In the genomic region with DNA sequence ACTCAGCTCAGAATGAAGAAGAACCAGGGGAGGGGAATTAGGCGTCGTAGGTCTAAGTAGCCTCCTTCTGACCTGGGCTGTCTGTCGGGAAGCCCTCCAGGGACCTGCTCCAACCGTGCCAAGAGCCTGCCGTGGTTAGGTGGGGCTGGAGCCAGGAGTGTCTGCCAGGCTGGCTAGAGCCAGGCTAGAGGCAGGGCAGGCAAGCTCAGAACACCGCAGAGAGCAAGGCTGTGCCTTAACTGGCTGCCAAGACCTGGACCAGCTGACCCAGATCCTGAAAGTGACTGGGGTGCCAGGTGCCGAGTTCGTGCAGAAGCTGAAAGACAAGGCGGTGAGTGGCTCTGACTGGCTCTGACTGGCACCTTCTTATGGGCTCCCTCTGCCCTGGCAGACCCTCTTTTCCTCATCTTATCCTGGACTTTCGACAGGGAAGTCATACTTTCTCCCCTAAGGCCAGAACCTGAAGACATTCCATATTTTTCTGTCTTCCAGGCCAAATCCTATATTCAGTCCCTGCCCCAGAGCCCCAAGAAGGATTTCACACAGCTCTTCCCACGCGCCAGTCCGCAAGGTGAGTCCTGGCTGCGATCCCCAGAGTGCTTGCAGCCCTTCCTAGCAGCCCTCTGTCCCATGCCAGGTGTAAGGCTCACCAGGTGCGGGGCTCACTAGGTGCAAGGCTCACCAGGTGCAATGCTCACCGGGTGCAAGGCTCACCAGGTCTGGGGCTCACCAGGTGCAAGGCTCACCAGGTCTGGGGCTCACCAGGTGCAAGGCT, we compare ENCODE assay signal across 11 mouse cellular contexts. TPM values are rescaled to one million over a fixed set of nuclear protein-coding genes. Genes with fewer than 3 reads are reported as not detected.
DNase-seq lines count a peak whose midpoint lies in the region; ATAC-seq and TF ChIP-seq lines count a peak whose summit lies in the region.
"Had no signal": no experiment of that assay in that cellular context is flagged by ENCODE, and none has a peak within 500 bp of the region (broad histone marks: within the 10 kb centered on the region; RNA-seq: fewer than 3 reads in every experiment).

No protein-coding gene starts in this region.

- no peak for TF ChIP-seq EP300 in heart, adult 2 months (IDR thresholded peaks at IDR 0.05; ENCODE audit: insufficient read depth, low read depth, low read length)

- no peak for TF ChIP-seq CTCF in heart, adult 2 months (IDR thresholded peaks at IDR 0.05)
- no peak for TF ChIP-seq CTCF in gastrocnemius, adult 2 months (IDR thresholded peaks at IDR 0.05)

- ATAC-seq in erythroblast, adult 5-6 weeks (replicated peaks; ENCODE audit: low FRiP score, poor library complexity, severe bottlenecking) = no peak
- no peak for ATAC-seq in liver, embryonic 11.5 days (replicated peaks; ENCODE audit: low FRiP score)
- ATAC-seq: midbrain, embryonic 16.5 days had no signal

- H3K36me3 ChIP-seq in heart, adult 2 months (ENCODE audit: control insufficient read depth, insufficient read depth, low read length) = no peaks in the 10 kb centered on the region
- H3K36me3 ChIP-seq in heart, embryonic 10.5 days = no peaks in the 10 kb centered on the region
- H3K36me3 ChIP-seq in liver, embryonic 11.5 days (ENCODE audit: control insufficient read depth, insufficient read depth, low read length) = no peaks in the 10 kb centered on the region
- H3K36me3 ChIP-seq: liver, embryonic 15.5 days had no signal

- no peak overlapping the region for H3K9ac ChIP-seq in heart, adult 2 months (ENCODE audit: low read depth, low read length)
- no peak overlapping the region for H3K9ac ChIP-seq in liver, embryonic 11.5 days (ENCODE audit: low read depth, low read length)
- H3K9ac ChIP-seq: liver, embryonic 15.5 days had no signal

- no peak overlapping the region for H3K4me2 ChIP-seq in liver, embryonic 11.5 days
- H3K4me2 ChIP-seq: liver, embryonic 15.5 days had no signal

- H3K27ac ChIP-seq in heart, adult 2 months = no peak overlapping the region
- no peak overlapping the region for H3K27ac ChIP-seq in heart, embryonic 10.5 days
- H3K27ac ChIP-seq in gastrocnemius, adult 2 months = peak overlapping the region; percentile 38
- no peak overlapping the region for H3K27ac ChIP-seq in liver, embryonic 11.5 days (ENCODE audit: low read depth, low read length)
- H3K27ac ChIP-seq: liver, embryonic 15.5 days had no signal

- H3K79me2 ChIP-seq in heart, adult 2 months (replicated peaks; ENCODE audit: control insufficient read depth, insufficient read depth, low read length) = no peaks in the 10 kb centered on the region

- intact Hi-C loops in heart, adult 2 months (cut with DNase I) = loop anchor here (5.0 kb wide), 1 partner anchor 150 kb away; no protein-coding TSS in a partner anchor
- intact Hi-C loops in gastrocnemius, adult 2 months (cut with DNase I) = no loop called here

- peak; percentile 55 to 83 for DNase-seq in heart, adult 2 months
- DNase-seq in heart, embryonic 10.5 days (ENCODE audit: low spot score) = no peak
- DNase-seq in right cerebral cortex, adult 18-20 months = peak; percentile 13
- DNase-seq in right cerebral cortex, postnatal 36 days (ENCODE audit: low spot score in 2 of 2) = no peak
- peak; percentile 92 for DNase-seq in gastrocnemius, adult 2 months
- DNase-seq in liver, embryonic 11.5 days (ENCODE audit: low spot score) = no peak
- DNase-seq in frontal cortex, postnatal 14 days (ENCODE audit: low spot score in 2 of 2) = no peak

- no peak for TF ChIP-seq POLR2A in heart, adult 2 months (IDR thresholded peaks at IDR 0.05; ENCODE audit: insufficient read depth, low read depth, low read length)

- WGBS in heart, adult 2 months = 68% methylated on average over 16 of the region's 16 CpGs
- 83% methylated on average over 16 of the region's 16 CpGs for WGBS in heart, embryonic 10.5 days
- 79% methylated on average over 16 of the region's 16 CpGs for WGBS in liver, embryonic 11.5 days

- peaks cover 3% of the 10 kb centered on the region for H3K9me3 ChIP-seq in heart, embryonic 10.5 days
- H3K9me3 ChIP-seq in liver, embryonic 11.5 days (ENCODE audit: control insufficient read depth, low read length) = no peaks in the 10 kb centered on the region
- H3K9me3 ChIP-seq: liver, embryonic 15.5 days had no signal

- no peaks in the 10 kb centered on the region for H3K27me3 ChIP-seq in heart, adult 2 months (ENCODE audit: control insufficient read depth, insufficient read depth, low read length)
- peaks cover 6% of the 10 kb centered on the region; the same call in 1 of the 2 replicates for H3K27me3 ChIP-seq in heart, embryonic 10.5 days (ENCODE audit: insufficient read depth, poor library complexity, severe bottlenecking)
- H3K27me3 ChIP-seq in liver, embryonic 11.5 days (replicated peaks; ENCODE audit: control insufficient read depth, insufficient read depth, low read length) = 0 out of 2 replicates have a peak, but pooled peaks cover 5% of the 10 kb centered on the region

- no peak overlapping the region for H3K4me3 ChIP-seq in heart, adult 2 months
- H3K4me3 ChIP-seq in heart, embryonic 10.5 days = no peak overlapping the region
- H3K4me3 ChIP-seq in gastrocnemius, adult 2 months = no peak overlapping the region
- H3K4me3 ChIP-seq in liver, embryonic 11.5 days (ENCODE audit: low read depth, low read length) = no peak overlapping the region
- H3K4me3 ChIP-seq: liver, embryonic 15.5 days had no signal

- no peaks in the 10 kb centered on the region for H3K4me1 ChIP-seq in heart, adult 2 months (ENCODE audit: control insufficient read depth, insufficient read depth, low read length)
- H3K4me1 ChIP-seq in heart, embryonic 10.5 days = peaks cover 14% of the 10 kb centered on the region
- peaks cover 4% of the 10 kb centered on the region; the same call in 1 of the 2 replicates for H3K4me1 ChIP-seq in liver, embryonic 11.5 days (replicated peaks; ENCODE audit: control insufficient read depth, insufficient read depth, low read length)

RNA-seq across cellular contexts. Expression of gene Mapk13, which starts 8.3 kb away (rescaled TPM):
- under 1 TPM; 0.48 to 0.52 TPM for total RNA-seq in heart, adult 2 months (2021)
- polyA plus RNA-seq in heart, adult 2 months (2012; rRNA removed) = 0.38 and 0.78 TPM in 2 replicates
- 5.3 and 13.6 TPM in 2 replicates for polyA plus RNA-seq in heart, embryonic 10.5 days (2016; fragmentation: Nextera tagmentation; extraction: Ambion mirVana)
- total RNA-seq in gastrocnemius, adult 2 months (2021) = under 1 TPM in 1 of 2 experiments, not detected in 1; 0.13 TPM
- total RNA-seq in erythroblast, adult 5-6 weeks (2015; ENCODE audit: low replicate concordance) = 4.6 and 9.8 TPM in 2 replicates
- 2.9 and 11.3 TPM in 2 replicates for total RNA-seq in erythroblast, adult 5-6 weeks (2017; ENCODE audit: low replicate concordance)
- 5.0 and 5.5 TPM in 2 replicates for polyA plus RNA-seq in liver, embryonic 11.5 days (2014; fragmentation: Nextera tagmentation; extraction: Ambion mirVana)

RNA-seq across cellular contexts. Expression of gene Brpf3, which starts 23.5 kb away (rescaled TPM):
- total RNA-seq in heart, adult 2 months (2021) = 10 to 100 TPM; 12.0 to 15.8 TPM
- 14.0 and 14.2 TPM in 2 replicates for polyA plus RNA-seq in heart, adult 2 months (2012; rRNA removed)
- 14.1 and 14.5 TPM in 2 replicates for polyA plus RNA-seq in heart, embryonic 10.5 days (2016; fragmentation: Nextera tagmentation; extraction: Ambion mirVana)
- 10 to 100 TPM; 15.5 to 16.2 TPM for total RNA-seq in gastrocnemius, adult 2 months (2021)
- 325 and 552 TPM in 2 replicates for total RNA-seq in erythroblast, adult 5-6 weeks (2015; ENCODE audit: low replicate concordance)
- total RNA-seq in erythroblast, adult 5-6 weeks (2017; ENCODE audit: low replicate concordance) = 230 and 255 TPM in 2 replicates
- 29.3 and 34.8 TPM in 2 replicates for polyA plus RNA-seq in liver, embryonic 11.5 days (2014; fragmentation: Nextera tagmentation; extraction: Ambion mirVana)

RNA-seq across cellular contexts. Expression of gene AC170998.1, which starts 51.5 kb away (rescaled TPM):
- under 1 TPM in 1 of 2 experiments, not detected in 1; 0.52 TPM for total RNA-seq in heart, adult 2 months (2021)
- 0.27 TPM in 1 of 2 replicates, not detected in the other for polyA plus RNA-seq in heart, adult 2 months (2012; rRNA removed)
- 2.6 and 3.2 TPM in 2 replicates for polyA plus RNA-seq in heart, embryonic 10.5 days (2016; fragmentation: Nextera tagmentation; extraction: Ambion mirVana)
- under 1 TPM; 0.39 to 0.71 TPM for total RNA-seq in gastrocnemius, adult 2 months (2021)
- not detected in 2 replicates for total RNA-seq in erythroblast, adult 5-6 weeks (2015; ENCODE audit: low replicate concordance)
- total RNA-seq in erythroblast, adult 5-6 weeks (2017; ENCODE audit: low replicate concordance) = 8.5 TPM in 1 of 2 replicates, not detected in the other
- 0.84 and 3.6 TPM in 2 replicates for polyA plus RNA-seq in liver, embryonic 11.5 days (2014; fragmentation: Nextera tagmentation; extraction: Ambion mirVana)
- polyA plus RNA-seq: testis, adult 2 months had no signal

Comparison
In these comparisons a context has a peak if more than half of its experiments do, and no peak if none do; other contexts are left out.
1. DNase-seq: peak in heart, adult 2 months (2 of 2), right cerebral cortex, adult 18-20 months (single experiment) and gastrocnemius, adult 2 months (single experiment); none in heart, embryonic 10.5 days (single experiment), right cerebral cortex, postnatal 36 days (0 of 2), liver, embryonic 11.5 days (single experiment) and frontal cortex, postnatal 14 days (0 of 2).
2. RNA of gene Brpf3, which starts 23.5 kb away (total RNA-seq): 230 to 552 TPM in erythroblast, adult 5-6 weeks; 15.5 to 16.2 TPM in gastrocnemius, adult 2 months and 12.0 to 15.8 TPM in heart, adult 2 months; every median in the first group is over 10 times any median in the second.